Mouse (Mus musculus) heart, postnatal 0 days (tissue): Measurements from ENCODE around the gene Ceacam19.

Experiments
- CTCF ChIP-seq: IDR thresholded peaks from 2 replicates; pipeline ENCODE4 v1.5.1; 2016; ENCODE audit warnings: antibody characterized with exemption, control low read depth, low read depth
- EP300 ChIP-seq: IDR thresholded peaks from 2 replicates; pipeline ENCODE4 v1.6.1; 2016; ENCODE audit warnings: antibody characterized with exemption, low read depth

- TF ChIP-seq CTCF (no peak), EP300 (no peak)
Measured at GRCm38 (mm10) chr7:19831837-19832236, 55.9 kb downstream of the Ceacam19 start.
